Mouse (Mus musculus) spleen, adult 2 months (tissue): ENCODE data around the gene Grap2. TPM values are rescaled to one million over a fixed set of nuclear protein-coding genes. Genes with fewer than 3 reads are reported as not detected.

ENCODE experiments used
- DNase-seq, 2 experiments: peaks; one replicate each; pipeline versions ENCODE4 v3.0.0 to v3.0.0-alpha.2; 2012 to 2021; ENCODE audit warnings: low spot score in 2 of 2, low read depth in 1 of 2
- H3K27ac ChIP-seq: fragments of 200-500 bp; 2 replicates; pipeline ENCODE4 v1.5.1; 2012; ENCODE audit warnings: low read length, inconsistent platforms; ENCODE audit not compliant: insufficient read depth
- H3K27me3 ChIP-seq: fragments of 200-500 bp; 2 replicates; pipeline ENCODE4 v1.6.1; 2012; ENCODE audit warnings: mild to moderate bottlenecking, moderate library complexity, low read length, inconsistent platforms; ENCODE audit not compliant: control insufficient read depth, insufficient read depth
- H3K36me3 ChIP-seq: fragments of 200-500 bp; 2 replicates; pipeline ENCODE4 v1.6.1; 2012; ENCODE audit warnings: mild to moderate bottlenecking, low read length, inconsistent platforms; ENCODE audit not compliant: control insufficient read depth, insufficient read depth
- H3K4me1 ChIP-seq: fragments of 200-500 bp; 2 replicates; pipeline ENCODE4 v1.6.1; 2011; ENCODE audit warnings: inconsistent platforms; ENCODE audit not compliant: control insufficient read depth, insufficient read depth, insufficient read length
- H3K4me3 ChIP-seq: fragments of 200-500 bp; 2 replicates; pipeline ENCODE4 v1.5.1; 2011; ENCODE audit warnings: mild to moderate bottlenecking, inconsistent platforms; ENCODE audit not compliant: insufficient read depth, insufficient read length; ENCODE audit errors: extremely low read depth
- CTCF ChIP-seq: fragments of 200-500 bp; IDR thresholded peaks from 2 replicates; pipeline ENCODE4 v1.5.1; 2011; ENCODE audit warnings: mild to moderate bottlenecking, inconsistent platforms; ENCODE audit not compliant: insufficient read depth, insufficient read length, insufficient replicate concordance; ENCODE audit errors: extremely low read depth
- POLR2A ChIP-seq: fragments of 200-500 bp; IDR thresholded peaks from 2 replicates; pipeline ENCODE4 v1.6.1; 2011; ENCODE audit warnings: low read depth, low read length, inconsistent platforms
- WGBS: fragments of 180-500 bp; shearing (Covaris S2); methylation state at CpG from one replicate; pipeline ENCODE4 v1.1.7; 2018; 5-methylcytosine and 5-hydroxymethylcytosine counted together
- polyA plus RNA-seq: library from polyadenylated mRNA; depleted of rRNA; stranded (reverse); fragments of >200 nt; gene quantifications from 2 replicates; pipeline ENCODE4 v1.2.3, GENCODE M21; 2012

Grap2 gene
- polyA plus RNA-seq, 1 experiment: 54.4 TPM

- no peaks in the 10 kb centered on the region for H3K36me3 ChIP-seq
- H3K27me3 ChIP-seq: no peaks in the 10 kb centered on the region
- WGBS: 57% methylated on average over 12 of the region's 12 CpGs
- H3K4me1 ChIP-seq: peaks cover 16% of the 10 kb centered on the region
- no peak for DNase-seq
- H3K27ac ChIP-seq: no peak overlapping the region; the same call in 1 of the 2 replicates
- H3K4me3 ChIP-seq: no peak overlapping the region
- TF ChIP-seq CTCF (no peak), POLR2A (no peak)
Observed at GRCm38 (mm10) chr15:80559534-80559933, 12.9 kb upstream of the Grap2 start.

- H3K27ac ChIP-seq: no peak overlapping the region
- H3K27me3 ChIP-seq: no peaks in the 10 kb centered on the region
- no peak overlapping the region for H3K4me3 ChIP-seq
- H3K36me3 ChIP-seq: no peaks in the 10 kb centered on the region
- 23% methylated on average over 14 of the region's 14 CpGs for WGBS
- no peak for TF ChIP-seq POLR2A
- TF ChIP-seq CTCF: no peak
- no peak for DNase-seq
- H3K4me1 ChIP-seq: peaks cover 18% of the 10 kb centered on the region
Observed at GRCm38 (mm10) chr15:80559978-80560377, 12.4 kb upstream of the Grap2 start.

GRCm38 (mm10) chr15:80560646-80561580 lies 11.5 kb upstream of the Grap2 start:
- no peaks in the 10 kb centered on the region for H3K27me3 ChIP-seq
- H3K4me1 ChIP-seq: peaks cover 18% of the 10 kb centered on the region
- H3K36me3 ChIP-seq: no peaks in the 10 kb centered on the region
- H3K27ac ChIP-seq: peak overlapping the region; percentile 12; the same call in 1 of the 2 replicates
- 20% methylated on average over 15 of the region's 15 CpGs for WGBS
- TF ChIP-seq CTCF: no peak
- no peak for TF ChIP-seq POLR2A
- no peak overlapping the region for H3K4me3 ChIP-seq
- no peak for DNase-seq

DNA sequence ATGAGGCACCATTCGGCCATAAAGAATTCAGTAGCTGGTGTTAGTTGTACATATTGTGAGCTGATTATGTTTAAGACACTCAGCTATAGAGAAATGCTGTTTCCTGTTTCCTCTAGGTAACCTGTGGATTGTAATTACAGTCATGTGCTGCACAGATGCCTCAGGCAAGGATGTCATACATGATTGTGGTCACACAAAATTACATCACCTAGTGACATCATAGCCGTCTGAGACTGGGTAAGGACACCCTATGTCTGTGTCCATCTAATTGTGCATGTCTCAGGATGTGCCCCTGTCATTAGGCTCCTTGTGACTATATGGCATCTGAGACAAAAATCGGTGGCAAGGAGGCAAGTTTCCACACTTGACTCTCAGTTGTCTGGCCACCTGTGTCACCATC lies 9.9 kb upstream of the Grap2 start:
- Histone ChIP-seq H3K27me3 (no peaks in the 10 kb centered on the region), H3K36me3 (no peaks in the 10 kb centered on the region), H3K4me3 (no peak overlapping the region), H3K4me1 (peaks cover 22% of the 10 kb centered on the region), H3K27ac (no peak overlapping the region)
- 62% methylated on average over 3 of the region's 3 CpGs for WGBS
- TF ChIP-seq POLR2A: no peak
- TF ChIP-seq CTCF: no peak
- DNase-seq: peak in 1 of 2 experiments; percentile 47

DNA sequence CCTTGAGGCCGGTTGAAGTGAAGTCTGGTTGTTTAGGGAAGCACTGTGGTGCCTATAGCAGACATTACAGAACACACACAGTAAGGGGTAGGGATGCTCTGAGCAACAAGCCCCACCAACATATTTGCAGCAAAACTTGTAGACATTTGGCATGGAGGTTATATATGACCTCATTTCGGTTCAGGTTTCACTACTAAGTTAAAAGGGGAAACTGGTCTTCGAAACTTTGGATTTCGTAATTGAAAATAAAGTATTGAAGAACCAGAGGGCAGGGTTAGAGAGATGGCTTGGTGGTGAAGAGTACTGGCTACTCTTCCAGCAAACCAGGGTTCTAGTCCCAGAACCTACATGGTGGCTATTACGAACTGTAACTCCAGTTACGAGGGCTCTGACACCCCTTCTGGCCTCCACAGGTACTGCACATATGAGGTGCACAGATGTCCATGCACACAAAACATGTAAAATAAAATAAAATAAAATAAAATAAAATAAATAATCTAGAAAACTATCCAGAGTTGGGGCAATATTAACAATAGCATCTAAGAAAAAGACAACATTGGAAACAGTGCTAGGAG lies 8.7 kb upstream of the Grap2 start:
- peak in 1 of 2 experiments; percentile 40 for DNase-seq

DNA sequence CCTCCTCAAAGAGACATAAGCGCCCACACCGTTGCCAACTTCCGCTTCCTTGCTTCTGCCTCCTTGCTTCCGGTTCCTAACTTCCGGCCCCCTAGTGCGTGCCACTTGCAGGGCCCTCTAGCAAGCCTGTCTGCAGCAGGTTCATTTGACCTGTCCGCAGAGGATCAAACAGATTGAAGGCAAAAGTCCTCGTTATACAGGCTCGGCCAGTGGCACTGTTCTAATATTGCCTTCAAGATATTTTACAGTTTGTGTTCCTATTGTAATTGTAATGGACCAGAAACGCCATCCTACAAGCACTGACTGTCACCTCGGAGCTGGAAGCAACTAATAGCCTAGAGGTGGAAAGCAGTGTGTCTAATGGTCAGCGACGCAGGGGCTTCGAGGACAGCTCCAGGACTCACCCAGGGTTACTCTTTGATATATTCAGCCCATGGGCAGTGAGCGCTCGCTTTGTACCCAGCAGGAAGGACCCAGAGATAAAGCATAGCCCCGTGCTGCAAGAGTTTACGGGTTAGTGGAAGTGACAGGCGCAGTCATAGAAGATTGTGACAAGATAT lies 7.2 kb upstream of the Grap2 start, which contains the start of gene Enthd1:
Gene Enthd1, minus strand, starts transcription at position 51 of the 560 bp plus-strand sequence.
- H3K27ac ChIP-seq: no peak within 1 kb of the TSS
- H3K4me1 ChIP-seq: peaks cover 29% of the 10 kb centered on the region
- 85% methylated on average over 19 of the region's 19 CpGs for WGBS
- no peaks in the 10 kb centered on the region for H3K36me3 ChIP-seq
- no peaks in the 10 kb centered on the region for H3K27me3 ChIP-seq
- no peak within 1 kb of the TSS for H3K4me3 ChIP-seq
- DNase-seq: no peak
- TF ChIP-seq POLR2A (no peak), CTCF (no peak)

More for the DNA sequence above, 8.7 kb upstream of the Grap2 start:
- H3K4me3 ChIP-seq: no peak overlapping the region
- no peak overlapping the region for H3K27ac ChIP-seq
- H3K36me3 ChIP-seq: no peaks in the 10 kb centered on the region
- peaks cover 28% of the 10 kb centered on the region for H3K4me1 ChIP-seq
- no peaks in the 10 kb centered on the region for H3K27me3 ChIP-seq
- no peak for TF ChIP-seq POLR2A
- peak; percentile 17; the same call in 1 of the 2 replicates for TF ChIP-seq CTCF
- WGBS: 65% methylated on average over 6 of the region's 6 CpGs

- TF ChIP-seq CTCF (no peak), POLR2A (no peak)
- Histone ChIP-seq H3K27me3 (no peaks in the 10 kb centered on the region), H3K4me1 (peaks cover 31% of the 10 kb centered on the region; the same call in 1 of the 2 replicates), H3K27ac (no peak overlapping the region), H3K4me3 (no peak overlapping the region), H3K36me3 (no peaks in the 10 kb centered on the region)
- no peak for DNase-seq
- 51% methylated on average over 6 of the region's 6 CpGs for WGBS
Observed at GRCm38 (mm10) chr15:80566696-80567095, 5.7 kb upstream of the Grap2 start.
